16 mouse cellular contexts compared by ENCODE assay signal in genomic region chr19:4084984-4085383, GRCm38 (mm10). TPM values are rescaled to one million over a fixed set of nuclear protein-coding genes. Genes with fewer than 3 reads are reported as not detected.
DNase-seq lines count a peak whose midpoint lies in the region; ATAC-seq and TF ChIP-seq lines count a peak whose summit lies in the region.
"Had no signal": no experiment of that assay in that cellular context is flagged by ENCODE, and none has a peak within 500 bp of the region (broad histone marks: within the 10 kb centered on the region; RNA-seq: fewer than 3 reads in every experiment).

No protein-coding gene starts in this region.

- intact Hi-C loops in left cerebral cortex, postnatal 10 days (cut with DNase I) = loop anchor here (5.0 kb wide), 1 partner anchor 33 kb away; no protein-coding TSS in a partner anchor

- H3K9ac ChIP-seq in kidney, postnatal 0 days (ENCODE audit: low read depth, low read length) = no peak overlapping the region
- H3K9ac ChIP-seq in kidney, embryonic 14.5 days (ENCODE audit: low read depth, low read length) = no peak overlapping the region
- H3K9ac ChIP-seq: liver, embryonic 13.5 days had no signal

- no peak for TF ChIP-seq POLR2A in cortical plate, adult 2 months (IDR thresholded peaks at IDR 0.05; ENCODE audit: extremely low read depth, insufficient read depth, low read length)

- H3K27ac ChIP-seq in kidney, postnatal 0 days = no peak overlapping the region
- no peak overlapping the region for H3K27ac ChIP-seq in kidney, embryonic 14.5 days (ENCODE audit: low read depth, low read length)
- no peak overlapping the region for H3K27ac ChIP-seq in cortical plate, adult 2 months (ENCODE audit: insufficient read depth, low read length)
- H3K27ac ChIP-seq: embryonic facial prominence, embryonic 10.5 days; liver, embryonic 13.5 days had no signal

- no peaks in the 10 kb centered on the region for H3K4me1 ChIP-seq in kidney, postnatal 0 days (replicated peaks; ENCODE audit: insufficient read depth, low read length)
- no peaks in the 10 kb centered on the region for H3K4me1 ChIP-seq in kidney, embryonic 14.5 days (ENCODE audit: control insufficient read depth, insufficient read depth, low read length)
- no peaks in the 10 kb centered on the region for H3K4me1 ChIP-seq in cortical plate, adult 2 months (ENCODE audit: control insufficient read depth, insufficient read depth, low read length)

- H3K4me2 ChIP-seq in kidney, postnatal 0 days (ENCODE audit: low read length) = no peak overlapping the region
- no peak overlapping the region for H3K4me2 ChIP-seq in kidney, embryonic 14.5 days (replicated peaks; ENCODE audit: low read depth, low read length)
- H3K4me2 ChIP-seq: liver, embryonic 13.5 days had no signal

- no peaks in the 10 kb centered on the region for H3K9me3 ChIP-seq in kidney, postnatal 0 days (replicated peaks; ENCODE audit: low read length)
- no peaks in the 10 kb centered on the region for H3K9me3 ChIP-seq in kidney, embryonic 14.5 days (ENCODE audit: control insufficient read depth, low read length)
- H3K9me3 ChIP-seq: embryonic facial prominence, embryonic 10.5 days; liver, embryonic 13.5 days had no signal

- WGBS in kidney, postnatal 0 days = 75% methylated on average over 1 of the region's 1 CpGs
- WGBS in kidney, embryonic 14.5 days = 70% methylated on average over 1 of the region's 1 CpGs

- no peaks in the 10 kb centered on the region for H3K36me3 ChIP-seq in kidney, postnatal 0 days (ENCODE audit: insufficient read depth, low read length)
- H3K36me3 ChIP-seq in kidney, embryonic 14.5 days (ENCODE audit: control insufficient read depth, insufficient read depth, low read length) = no peaks in the 10 kb centered on the region
- H3K36me3 ChIP-seq: embryonic facial prominence, embryonic 10.5 days; liver, embryonic 13.5 days had no signal

- no peak overlapping the region for H3K4me3 ChIP-seq in kidney, postnatal 0 days (replicated peaks; ENCODE audit: low read depth, low read length)
- no peak overlapping the region for H3K4me3 ChIP-seq in kidney, embryonic 14.5 days (ENCODE audit: low read length)
- no peak overlapping the region for H3K4me3 ChIP-seq in cortical plate, adult 2 months (ENCODE audit: insufficient read depth, low read length)
- H3K4me3 ChIP-seq: embryonic facial prominence, embryonic 10.5 days; liver, embryonic 13.5 days had no signal

- peak; percentile 72 for TF ChIP-seq CTCF in kidney, postnatal 0 days (IDR thresholded peaks at IDR 0.05; ENCODE audit: low read depth)
- 0 out of 2 replicates have a peak, but pooled peaks have one; percentile 4 for TF ChIP-seq CTCF in cortical plate, adult 2 months (IDR thresholded peaks at IDR 0.05; ENCODE audit: extremely low read depth, insufficient read depth, low read length)

- peak; percentile 26; the same call in 1 of the 2 replicates for ATAC-seq in kidney, postnatal 0 days (replicated peaks; ENCODE audit: low FRiP score, low read depth)
- ATAC-seq in kidney, embryonic 14.5 days (ENCODE audit: low FRiP score, low TSS enrichment) = no peak
- ATAC-seq: CD4-positive, CD25-positive, alpha-beta regulatory T cell, adult 4 months had no signal

- H3K27me3 ChIP-seq in kidney, postnatal 0 days (ENCODE audit: insufficient read depth, low read length) = no peaks in the 10 kb centered on the region
- H3K27me3 ChIP-seq in kidney, embryonic 14.5 days (ENCODE audit: control insufficient read depth, insufficient read depth, low read length) = no peaks in the 10 kb centered on the region

- peak; percentile 58 for DNase-seq in cerebellum, adult 9-11 months
- no peak for DNase-seq in cerebellum, adult 8-10 months
- peak; percentile 63 for DNase-seq in kidney, postnatal 0 days (ENCODE audit: low spot score)
- peak; percentile 53 for DNase-seq in 416B (ENCODE audit: low read depth)
- no peak for DNase-seq in left cerebral cortex, postnatal 10 days (ENCODE audit: extremely low spot score in 1 of 2, low spot score in 2 of 2)
- no peak for DNase-seq in frontal cortex, postnatal 10 days (ENCODE audit: low spot score in 2 of 2)
- DNase-seq: adrenal gland, adult 8-10 months; liver, embryonic 13.5 days had no signal

RNA-seq across cellular contexts. Expression of gene Cabp2, which starts 3.6 kb away (rescaled TPM):
- polyA plus RNA-seq in kidney, postnatal 0 days (2015; fragmentation: Nextera tagmentation; extraction: Ambion mirVana) = 2.2 and 2.4 TPM in 2 replicates
- polyA plus RNA-seq in kidney, embryonic 14.5 days (2014; fragmentation: Nextera tagmentation; extraction: Ambion mirVana) = not detected in 2 replicates
- not detected in 2 replicates for polyA plus RNA-seq in cortical plate, adult 2 months (2012; rRNA removed)
- not detected for total RNA-seq in left cerebral cortex, postnatal 10 days (2021)
- total RNA-seq: adrenal gland, adult 8-10 months; left cerebral cortex, adult 8-10 months; megakaryocyte-erythroid progenitor cell, adult 5-6 weeks had no signal
- polyA plus RNA-seq: CD4-positive, CD25-positive, alpha-beta regulatory T cell, adult 4 months; embryonic facial prominence, embryonic 10.5 days; hindbrain, embryonic 11.5 days; stomach, embryonic 14.5 days had no signal

RNA-seq across cellular contexts. Expression of gene Cdk2ap2, which starts 12.0 kb away (rescaled TPM):
- 107 TPM in 2 replicates for polyA plus RNA-seq in kidney, postnatal 0 days (2015; fragmentation: Nextera tagmentation; extraction: Ambion mirVana)
- 116 and 121 TPM in 2 replicates for polyA plus RNA-seq in kidney, embryonic 14.5 days (2014; fragmentation: Nextera tagmentation; extraction: Ambion mirVana)
- 44.3 and 47.3 TPM in 2 replicates for polyA plus RNA-seq in cortical plate, adult 2 months (2012; rRNA removed)
- 10 to 100 TPM; 20.4 to 21.6 TPM for total RNA-seq in left cerebral cortex, postnatal 10 days (2021)

RNA-seq across cellular contexts. Expression of gene Pitpnm1, which starts 14.8 kb away (rescaled TPM):
- polyA plus RNA-seq in kidney, postnatal 0 days (2015; fragmentation: Nextera tagmentation; extraction: Ambion mirVana) = 12.2 and 13.9 TPM in 2 replicates
- 14.0 and 15.8 TPM in 2 replicates for polyA plus RNA-seq in kidney, embryonic 14.5 days (2014; fragmentation: Nextera tagmentation; extraction: Ambion mirVana)
- 293 and 340 TPM in 2 replicates for polyA plus RNA-seq in cortical plate, adult 2 months (2012; rRNA removed)
- total RNA-seq in left cerebral cortex, postnatal 10 days (2021) = 100 to 1,000 TPM; 234 to 237 TPM

RNA-seq across cellular contexts. Expression of gene Gstp3, which starts 25.6 kb away (rescaled TPM):
- polyA plus RNA-seq in kidney, postnatal 0 days (2015; fragmentation: Nextera tagmentation; extraction: Ambion mirVana) = not detected in 2 replicates
- 0.34 TPM in 1 of 2 replicates, not detected in the other for polyA plus RNA-seq in kidney, embryonic 14.5 days (2014; fragmentation: Nextera tagmentation; extraction: Ambion mirVana)
- polyA plus RNA-seq in cortical plate, adult 2 months (2012; rRNA removed) = not detected in 2 replicates
- not detected for total RNA-seq in left cerebral cortex, postnatal 10 days (2021)
- total RNA-seq: left cerebral cortex, adult 8-10 months had no signal
- polyA plus RNA-seq: embryonic facial prominence, embryonic 10.5 days; hindbrain, embryonic 11.5 days; stomach, embryonic 14.5 days had no signal

RNA-seq across cellular contexts. Expression of gene Gstp2, which starts 39.2 kb away (rescaled TPM):
- 3.1 and 4.4 TPM in 2 replicates for polyA plus RNA-seq in kidney, postnatal 0 days (2015; fragmentation: Nextera tagmentation; extraction: Ambion mirVana)
- polyA plus RNA-seq in kidney, embryonic 14.5 days (2014; fragmentation: Nextera tagmentation; extraction: Ambion mirVana) = 1.4 and 5.3 TPM in 2 replicates
- 11.7 and 12.9 TPM in 2 replicates for polyA plus RNA-seq in cortical plate, adult 2 months (2012; rRNA removed)
- 10 to 100 TPM; 21.7 to 24.2 TPM for total RNA-seq in left cerebral cortex, postnatal 10 days (2021)
- total RNA-seq: megakaryocyte-erythroid progenitor cell, adult 5-6 weeks had no signal

Comparison
In these comparisons a context has a peak if more than half of its experiments do, and no peak if none do; other contexts are left out.
1. DNase-seq: peak in cerebellum, adult 9-11 months (single experiment), kidney, postnatal 0 days (single experiment) and 416B (single experiment); none in cerebellum, adult 8-10 months (single experiment), left cerebral cortex, postnatal 10 days (0 of 2) and frontal cortex, postnatal 10 days (0 of 2).
2. RNA of gene Pitpnm1, which starts 14.8 kb away (polyA plus RNA-seq): 293 to 340 TPM in cortical plate, adult 2 months; 14.0 to 15.8 TPM in kidney, embryonic 14.5 days and 12.2 to 13.9 TPM in kidney, postnatal 0 days; every median in the first group is over 10 times any median in the second.